Mouse (Mus musculus) lung, embryonic 14.5 days (tissue): ENCODE results near the gene Limk1. TPM values are rescaled to one million over a fixed set of nuclear protein-coding genes. Genes with fewer than 3 reads are reported as not detected.

Experiments used
- ATAC-seq: fragments of 200-750 bp; cut with Nextera tagmentation; 2 replicates; pipeline ENCODE4 v1.8.0; 2017; ENCODE audit warnings: mild to moderate bottlenecking, moderate TSS enrichment, moderate library complexity; ENCODE audit not compliant: insufficient read depth
- DNase-seq: peaks from one replicate; pipeline ENCODE4 v3.0.0-alpha.2; 2015
- H3K27ac ChIP-seq: fragments of 300-500 bp; sonication (generic); 2 replicates; pipeline ENCODE4 v1.5.1; 2014; ENCODE audit warnings: low read depth, mild to moderate bottlenecking, moderate library complexity
- H3K27me3 ChIP-seq: fragments of 300-500 bp; sonication (generic); 2 replicates; pipeline ENCODE4 v1.6.1; 2014; ENCODE audit warnings: low read length, control low read depth; ENCODE audit not compliant: insufficient read depth
- H3K36me3 ChIP-seq: fragments of 300-500 bp; sonication (generic); 2 replicates; pipeline ENCODE4 v1.6.1; 2014; ENCODE audit warnings: control low read depth; ENCODE audit not compliant: insufficient read depth
- H3K4me1 ChIP-seq: fragments of 300-500 bp; sonication (generic); 2 replicates; pipeline ENCODE4 v1.6.1; 2014; ENCODE audit warnings: antibody characterized with exemption, control low read depth; ENCODE audit not compliant: insufficient read depth
- H3K4me2 ChIP-seq: fragments of 300-500 bp; sonication (generic); 2 replicates; pipeline ENCODE4 v1.6.1; 2014; ENCODE audit warnings: mild to moderate bottlenecking
- H3K4me3 ChIP-seq: fragments of 300-500 bp; sonication (generic); 2 replicates; pipeline ENCODE4 v1.5.1; 2014; ENCODE audit warnings: low read depth, low read length
- H3K9ac ChIP-seq: fragments of 300-500 bp; sonication (generic); 2 replicates; pipeline ENCODE4 v1.6.1; 2014
- H3K9me3 ChIP-seq: fragments of 300-500 bp; sonication (generic); 2 replicates; pipeline ENCODE4 v1.6.1; 2016; ENCODE audit warnings: low read depth, low read length, control low read depth
- CTCF ChIP-seq: IDR thresholded peaks from 2 replicates; pipeline ENCODE4 v1.5.1; 2016; ENCODE audit warnings: antibody characterized with exemption, low read depth
- WGBS: fragments of 180-500 bp; shearing (Covaris S2); extraction: QIAGEN DNeasy Blood & Tissue Kit; methylation state at CpG from one replicate; pipeline ENCODE4 v1.1.7; 2014; 5-methylcytosine and 5-hydroxymethylcytosine counted together
- polyA plus RNA-seq: library from polyadenylated mRNA; unstranded; fragments of >200 nt; fragmentation: Nextera tagmentation; extraction: Ambion mirVana; gene quantifications from 2 replicates; pipeline ENCODE4 v1.2.1, GENCODE M21; 2014

Limk1 gene
- polyA plus RNA-seq, 1 experiment from 2014 or later = 10.0 TPM

- TF ChIP-seq CTCF = 0 out of 2 replicates have a peak, but pooled peaks have one; percentile 2
- DNase-seq = no peak
- Histone ChIP-seq H3K4me3 (no peak overlapping the region), H3K27ac (no peak overlapping the region), H3K4me2 (no peak overlapping the region), H3K4me1 (peaks cover 5% of the 10 kb centered on the region), H3K36me3 (no peaks in the 10 kb centered on the region), H3K9ac (no peak overlapping the region), H3K27me3 (no peaks in the 10 kb centered on the region), H3K9me3 (no peaks in the 10 kb centered on the region)
- ATAC-seq = no peak
- 71% methylated on average over 4 of the region's 4 CpGs for WGBS
Measured at GRCm38 (mm10) chr5:134646461-134646860, 41.9 kb downstream of the Limk1 start.

- Histone ChIP-seq H3K9ac (no peak overlapping the region; the same call in 1 of the 2 replicates), H3K4me3 (no peak overlapping the region; the same call in 1 of the 2 replicates), H3K36me3 (no peaks in the 10 kb centered on the region), H3K4me1 (peaks cover 5% of the 10 kb centered on the region), H3K9me3 (no peaks in the 10 kb centered on the region), H3K4me2 (peak overlapping the region; percentile 21; the same call in 1 of the 2 replicates), H3K27me3 (no peaks in the 10 kb centered on the region), H3K27ac (peak overlapping the region; percentile 79)
- peak; percentile 93 for ATAC-seq
- DNase-seq = peak; percentile 97
- 9% methylated on average over 8 of the region's 8 CpGs for WGBS
- no peak; the same call in 1 of the 2 replicates for TF ChIP-seq CTCF
Measured at GRCm38 (mm10) chr5:134644643-134645118, 43.7 kb downstream of the Limk1 start.

- Histone ChIP-seq H3K9ac (no peak overlapping the region; the same call in 1 of the 2 replicates), H3K4me3 (no peak overlapping the region), H3K4me1 (peaks cover 5% of the 10 kb centered on the region), H3K27me3 (no peaks in the 10 kb centered on the region), H3K9me3 (no peaks in the 10 kb centered on the region), H3K4me2 (peak overlapping the region; percentile 10; the same call in 1 of the 2 replicates), H3K27ac (peak overlapping the region; percentile 79), H3K36me3 (no peaks in the 10 kb centered on the region)
- peak; percentile 46 for TF ChIP-seq CTCF
- ATAC-seq = peak; percentile 13; the same call in 1 of the 2 replicates
- 55% methylated on average over 1 of the region's 1 CpGs for WGBS
- peak; percentile 52 for DNase-seq
Measured at GRCm38 (mm10) chr5:134644121-134644520, 44.3 kb downstream of the Limk1 start.

- Histone ChIP-seq H3K4me1 (peaks cover 5% of the 10 kb centered on the region), H3K36me3 (peaks cover 13% of the 10 kb centered on the region), H3K4me3 (no peak overlapping the region), H3K9ac (no peak overlapping the region), H3K4me2 (no peak overlapping the region), H3K27ac (no peak overlapping the region), H3K9me3 (no peaks in the 10 kb centered on the region), H3K27me3 (no peaks in the 10 kb centered on the region)
- no peak for DNase-seq
- no peak for TF ChIP-seq CTCF
- no peak for ATAC-seq
- WGBS = 83% methylated on average over 3 of the region's 3 CpGs
Measured at GRCm38 (mm10) chr5:134640371-134640770, 48.0 kb downstream of the Limk1 start.

- Histone ChIP-seq H3K9ac (peak within 1 kb of the TSS; percentile 98), H3K4me3 (peak within 1 kb of the TSS; percentile 100), H3K36me3 (peaks cover 23% of the 10 kb centered on the region), H3K27me3 (no peaks in the 10 kb centered on the region), H3K27ac (peak within 1 kb of the TSS; percentile 94), H3K4me2 (peak within 1 kb of the TSS; percentile 88), H3K4me1 (peaks cover 3% of the 10 kb centered on the region), H3K9me3 (no peaks in the 10 kb centered on the region)
- TF ChIP-seq CTCF = no peak
- ATAC-seq (peak; percentile 93), DNase-seq (peak; percentile 99)
- WGBS = under 1% methylated on average over 52 of the region's 52 CpGs
Measured at GRCm38 (mm10) chr5:134639269-134639682, 49.1 kb downstream of the Limk1 start, which contains the start of gene Eif4h. Gene Eif4h (minus strand): TSS chr5:134639490.

GRCm38 (mm10) chr5:134638461-134639268 is 49.7 kb downstream of the Limk1 start:
- DNase-seq = peak; percentile 56
- WGBS = under 1% methylated on average over 85 of the region's 85 CpGs
- peak; percentile 74 for ATAC-seq

More at GRCm38 (mm10) chr5:134638461-134639268, 49.7 kb downstream of the Limk1 start:
- TF ChIP-seq CTCF = no peak
- Histone ChIP-seq H3K36me3 (peaks cover 29% of the 10 kb centered on the region), H3K4me1 (no peaks in the 10 kb centered on the region; the same call in none of the 2 replicates), H3K27ac (peak overlapping the region; percentile 94), H3K4me2 (peak overlapping the region; percentile 88), H3K27me3 (no peaks in the 10 kb centered on the region), H3K4me3 (peak overlapping the region; percentile 100), H3K9ac (peak overlapping the region; percentile 98), H3K9me3 (no peaks in the 10 kb centered on the region)
